Mouse (Mus musculus) ES-E14 (cell line): ENCODE results near the gene Plce1. TPM values are rescaled to one million over a fixed set of nuclear protein-coding genes. Genes with fewer than 3 reads are reported as not detected.

Source experiments
- DNase-seq: peaks from one replicate; pipeline ENCODE4 v3.0.0-alpha.2; 2013; ENCODE audit warnings: low read depth, low spot score
- H3K27ac ChIP-seq: 2 replicates; pipeline ENCODE4 v1.5.1; 2012; ENCODE audit warnings: low read depth, mild to moderate bottlenecking, low read length, moderate library complexity, mixed read lengths; ENCODE audit not compliant: poor library complexity, insufficient read depth, severe bottlenecking
- H3K36me3 ChIP-seq: 2 replicates; pipeline ENCODE4 v1.6.1; 2012; ENCODE audit warnings: mild to moderate bottlenecking, low read length, moderate library complexity, mixed read lengths; ENCODE audit not compliant: control insufficient read depth, poor library complexity, insufficient read depth, severe bottlenecking
- H3K4me1 ChIP-seq, 2 experiments: fragments of 150-350 bp in 1 of 2; sonication (generic) in 1 of 2; 2 replicates each; pipeline ENCODE4 v1.6.1; 2012; ENCODE audit warnings: low read length in 2 of 2, mild to moderate bottlenecking in 1 of 2, mixed read lengths in 1 of 2; ENCODE audit not compliant: control insufficient read depth in 2 of 2, insufficient read depth in 2 of 2, poor library complexity in 1 of 2
- H3K4me3 ChIP-seq, 2 experiments: fragments of 150-350 bp in 1 of 2; sonication (generic) in 1 of 2; 2 replicates each; pipeline ENCODE4 v1.5.1; 2012; ENCODE audit warnings: low read length in 2 of 2, low read depth in 1 of 2, mild to moderate bottlenecking in 1 of 2, mixed read lengths in 1 of 2; ENCODE audit not compliant: insufficient read depth in 1 of 2, poor library complexity in 1 of 2, severe bottlenecking in 1 of 2
- H3K9ac ChIP-seq: 2 replicates; pipeline ENCODE4 v1.6.1; 2012; ENCODE audit warnings: low read depth, mild to moderate bottlenecking, low read length, mixed read lengths; ENCODE audit not compliant: poor library complexity, insufficient read depth, severe bottlenecking
- H3K9me3 ChIP-seq: fragments of 150-350 bp; sonication (generic); 2 replicates; pipeline ENCODE4 v1.6.1; 2012; ENCODE audit warnings: low read depth, mild to moderate bottlenecking, low read length; ENCODE audit not compliant: control insufficient read depth, insufficient read depth
- CHD2 ChIP-seq: IDR thresholded peaks from 2 replicates; pipeline ENCODE4 v1.6.1; 2014; ENCODE audit warnings: mild to moderate bottlenecking, low read depth, low read length, inconsistent platforms
- HCFC1 ChIP-seq: IDR thresholded peaks from 2 replicates; pipeline ENCODE4 v1.6.1; 2012; ENCODE audit warnings: low read length, inconsistent platforms, borderline replicate concordance; ENCODE audit not compliant: insufficient read depth
- MAFK ChIP-seq: IDR thresholded peaks from 2 replicates; pipeline ENCODE4 v1.6.1; 2014; ENCODE audit warnings: mild to moderate bottlenecking, low read depth, low read length, inconsistent platforms; ENCODE audit not compliant: insufficient read depth
- ZC3H11A ChIP-seq: IDR thresholded peaks from 2 replicates; pipeline ENCODE4 v1.6.1; 2012; ENCODE audit warnings: low read depth, mild to moderate bottlenecking, inconsistent platforms, low read length, borderline replicate concordance
- ZNF384 ChIP-seq: IDR thresholded peaks from 2 replicates; pipeline ENCODE4 v1.6.1; 2012; ENCODE audit warnings: low read depth, low read length, inconsistent platforms
- in situ Hi-C, 2 experiments: fragments of 600-800 bp; cut with MboI; formaldehyde crosslinking; loops; one replicate each; pipeline ENCODE4 v1.15.1; 2025; ENCODE audit warnings: low sequenced_read_pairs in 2 of 2, inconsistent platforms in 1 of 2; ENCODE audit not compliant: unreplicated experiment in 2 of 2
- total RNA-seq: library from RNA; depleted of rRNA; stranded (reverse); fragments of 300-350 nt; gene quantifications from 2 replicates; pipeline ENCODE4 v1.2.3, GENCODE M21; 2012

Gene Plce1
- total RNA-seq, 1 experiment, result 2.2 TPM

DNA sequence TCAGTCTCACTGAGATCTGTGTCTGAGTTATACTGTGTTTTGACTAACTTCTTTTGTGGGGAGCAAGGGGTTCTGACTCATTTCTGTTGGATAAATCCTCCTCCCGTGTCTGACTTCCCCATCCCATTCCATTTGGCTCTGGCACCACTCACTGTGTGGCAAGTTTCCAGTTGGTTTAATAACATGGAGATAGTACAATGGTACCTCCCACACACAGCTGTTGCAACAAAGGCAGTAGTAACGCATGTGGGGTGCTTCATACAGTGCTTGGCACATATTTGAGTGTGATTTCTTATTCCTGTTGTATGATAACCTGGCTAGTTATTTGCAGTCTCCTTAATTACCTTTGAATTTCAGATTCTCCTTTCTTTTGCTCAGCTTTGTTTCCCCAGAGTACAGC, 297.9 kb downstream of the Plce1 start:
- H3K4me3 ChIP-seq, result no peak overlapping the region
- H3K9ac ChIP-seq, result no peak overlapping the region
- DNase-seq, result no peak
- no peaks in the 10 kb centered on the region for H3K9me3 ChIP-seq
- no peaks in the 10 kb centered on the region for H3K36me3 ChIP-seq
- in situ Hi-C loops, result loop anchor here in 1 of 2 experiments (10.0 kb wide), 1 partner anchor 354 kb away; no protein-coding TSS in a partner anchor
- no peak overlapping the region for H3K27ac ChIP-seq
- H3K4me1 ChIP-seq, result no peaks in the 10 kb centered on the region
- TF ChIP-seq HCFC1 (no peak), ZNF384 (no peak), MAFK (no peak)

DNA sequence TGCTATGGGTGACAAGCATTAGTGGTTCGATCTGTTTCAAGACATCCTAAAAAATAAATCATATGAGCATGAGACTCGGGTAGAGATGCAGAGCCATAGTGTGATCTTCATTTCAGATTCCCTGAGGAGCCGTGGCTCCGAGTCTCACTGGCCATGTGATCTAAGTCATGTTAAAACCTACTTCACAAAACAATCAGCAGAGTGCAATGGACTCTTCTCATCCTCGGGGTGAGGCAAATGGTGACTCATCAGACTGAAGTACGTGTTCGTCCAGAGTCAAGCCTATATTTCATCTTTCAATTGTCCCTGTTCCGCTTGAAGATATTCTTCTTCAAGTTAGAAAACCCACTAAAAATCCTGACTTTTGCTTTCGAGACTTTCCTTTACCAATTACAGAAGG, 302.6 kb downstream of the Plce1 start:
- Histone ChIP-seq H3K4me1 (no peaks in the 10 kb centered on the region), H3K36me3 (peaks cover 2% of the 10 kb centered on the region; the same call in 1 of the 2 replicates), H3K27ac (no peak overlapping the region), H3K4me3 (no peak overlapping the region), H3K9me3 (no peaks in the 10 kb centered on the region), H3K9ac (no peak overlapping the region)
- in situ Hi-C loops, result no loop called here
- TF ChIP-seq MAFK (peak; percentile 36; the same call in 1 of the 2 replicates), HCFC1 (no peak), CHD2 (no peak), ZC3H11A (no peak)
- no peak for DNase-seq

DNA sequence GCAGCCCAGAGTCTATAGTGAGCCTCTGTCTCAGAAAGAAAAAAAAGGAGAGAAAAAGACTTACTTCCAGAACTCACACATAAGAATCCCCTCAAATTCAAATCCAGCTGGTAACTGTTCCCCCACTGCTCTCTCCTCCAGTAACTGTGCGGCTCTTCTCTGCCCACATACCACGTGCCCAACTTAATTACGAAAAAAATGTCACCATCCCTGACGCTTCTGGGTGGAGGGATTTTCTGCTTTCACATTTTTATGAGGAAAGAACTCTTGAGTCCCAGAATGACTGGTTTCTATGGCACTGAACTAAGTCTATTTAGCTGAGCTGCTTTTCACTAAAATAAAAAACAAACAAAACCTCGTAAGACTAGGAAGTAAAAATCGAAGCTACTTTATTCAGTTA, 306.8 kb downstream of the Plce1 start:
- no peak overlapping the region for H3K27ac ChIP-seq
- H3K36me3 ChIP-seq, result peaks cover 23% of the 10 kb centered on the region
- no peak overlapping the region for H3K4me3 ChIP-seq
- no peaks in the 10 kb centered on the region for H3K9me3 ChIP-seq
- TF ChIP-seq MAFK (no peak), ZNF384 (no peak), HCFC1 (no peak), ZC3H11A (no peak), CHD2 (no peak)
- H3K9ac ChIP-seq, result no peak overlapping the region
- no peaks in the 10 kb centered on the region for H3K4me1 ChIP-seq
- no peak for DNase-seq
- in situ Hi-C loops, result no loop called here

DNA sequence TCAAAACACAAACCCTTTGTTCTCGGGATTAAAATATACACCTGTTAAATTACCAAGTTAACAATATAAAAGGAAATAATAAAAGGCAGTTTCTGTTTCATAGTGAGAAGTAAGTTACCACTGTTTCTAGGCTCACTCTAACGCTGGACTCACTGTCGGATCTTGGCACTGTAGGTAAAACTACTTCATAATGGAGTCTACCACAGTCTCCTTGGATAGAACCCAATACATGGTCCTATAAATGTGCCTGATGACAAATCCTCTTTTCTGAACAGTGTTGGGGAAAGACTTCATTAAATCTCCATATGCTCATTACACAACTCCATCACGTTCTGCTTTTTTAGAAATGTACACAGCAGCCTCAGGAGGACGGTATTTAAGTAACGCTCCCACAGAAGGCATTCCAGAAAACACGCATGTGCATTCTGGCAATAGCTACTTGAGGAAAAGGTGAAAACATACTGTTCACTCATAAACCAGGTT, 312.7 kb downstream of the Plce1 start:
- Histone ChIP-seq H3K9ac (no peak overlapping the region), H3K4me3 (no peak overlapping the region), H3K36me3 (peaks cover 49% of the 10 kb centered on the region), H3K4me1 (no peaks in the 10 kb centered on the region), H3K9me3 (no peaks in the 10 kb centered on the region), H3K27ac (no peak overlapping the region)
- TF ChIP-seq CHD2 (no peak), MAFK (no peak), HCFC1 (no peak), ZNF384 (no peak), ZC3H11A (no peak)
- no peak for DNase-seq
- in situ Hi-C loops, result no loop called here

DNA sequence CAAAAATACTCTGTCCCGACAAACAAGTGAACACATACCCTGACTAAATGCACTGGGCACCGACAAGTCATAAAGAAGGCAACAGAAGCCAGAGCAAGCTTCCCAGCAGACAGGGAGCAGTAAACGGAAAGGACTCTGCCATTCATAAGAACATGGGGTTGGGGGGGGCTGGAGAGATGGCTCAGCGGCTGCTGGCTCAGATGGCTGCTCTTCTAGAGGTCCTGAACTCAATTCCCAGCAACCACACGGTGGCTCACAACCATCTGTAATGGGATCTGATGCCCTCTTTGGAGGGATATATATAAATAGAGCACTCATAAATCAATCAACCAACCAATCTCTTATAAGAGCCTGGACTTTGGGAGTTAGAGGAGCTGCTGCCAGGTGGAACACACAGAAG, 315.6 kb downstream of the Plce1 start:
- H3K4me1 ChIP-seq, result peaks cover 0 to 3% of the 10 kb centered on the region in 2 experiments; a peak in 1 of 4 replicates
- peaks cover 41% of the 10 kb centered on the region for H3K36me3 ChIP-seq

More for the DNA sequence above, 315.6 kb downstream of the Plce1 start:
- in situ Hi-C loops, result no loop called here
- Histone ChIP-seq H3K4me3 (no peak overlapping the region), H3K9me3 (no peaks in the 10 kb centered on the region), H3K9ac (no peak overlapping the region), H3K27ac (no peak overlapping the region)
- TF ChIP-seq HCFC1, result no peak
- no peak for TF ChIP-seq ZNF384
- TF ChIP-seq ZC3H11A, result no peak
- TF ChIP-seq CHD2, result no peak
- TF ChIP-seq MAFK, result no peak
- DNase-seq, result no peak
